ENCODE assay signal across 8 mouse cellular contexts in genomic region chr5:54154503-54155226, GRCm38 (mm10).
DNase-seq lines count a peak whose midpoint lies in the region; ATAC-seq and TF ChIP-seq lines count a peak whose summit lies in the region.

No protein-coding gene starts in this region.

- H3K27me3 ChIP-seq in liver, adult 2 months (ENCODE audit: control insufficient read depth, insufficient read depth, low read length), result no peaks in the 10 kb centered on the region
- 0 out of 2 replicates have a peak, but pooled peaks cover 4% of the 10 kb centered on the region for H3K27me3 ChIP-seq in forebrain, embryonic 12.5 days
- no peaks in the 10 kb centered on the region for H3K27me3 ChIP-seq in lung, postnatal 0 days (replicated peaks; ENCODE audit: insufficient read depth, low read length)

- no peak overlapping the region for H3K9ac ChIP-seq in liver, adult 2 months (ENCODE audit: low read depth, low read length)
- H3K9ac ChIP-seq in forebrain, embryonic 12.5 days, result no peak overlapping the region
- no peak overlapping the region for H3K9ac ChIP-seq in lung, postnatal 0 days (replicated peaks; ENCODE audit: low read depth)

- no peaks in the 10 kb centered on the region for H3K36me3 ChIP-seq in liver, adult 2 months (ENCODE audit: control insufficient read depth, insufficient read depth, low read length)
- no peaks in the 10 kb centered on the region for H3K36me3 ChIP-seq in forebrain, embryonic 12.5 days (replicated peaks)
- no peaks in the 10 kb centered on the region for H3K36me3 ChIP-seq in lung, postnatal 0 days (ENCODE audit: insufficient read depth, low read length)

- H3K4me1 ChIP-seq in liver, adult 2 months (ENCODE audit: control insufficient read depth, insufficient read depth, low read length), result no peaks in the 10 kb centered on the region
- peaks cover 31% of the 10 kb centered on the region for H3K4me1 ChIP-seq in forebrain, embryonic 12.5 days
- H3K4me1 ChIP-seq in lung, postnatal 0 days (ENCODE audit: insufficient read depth, low read depth, low read length), result peaks cover 5% of the 10 kb centered on the region

- WGBS in liver, adult 2 months, result 22% methylated on average over 13 of the region's 13 CpGs
- WGBS in forebrain, embryonic 12.5 days, result 26% methylated on average over 13 of the region's 13 CpGs
- 18% methylated on average over 13 of the region's 13 CpGs for WGBS in lung, postnatal 0 days

- H3K9me3 ChIP-seq in forebrain, embryonic 12.5 days, result no peaks in the 10 kb centered on the region
- H3K9me3 ChIP-seq in lung, postnatal 0 days (ENCODE audit: low read length), result no peaks in the 10 kb centered on the region

- no peak overlapping the region for H3K4me3 ChIP-seq in liver, adult 2 months (ENCODE audit: insufficient read depth, low read depth, low read length)
- H3K4me3 ChIP-seq in forebrain, embryonic 12.5 days (replicated peaks), result peak overlapping the region; percentile 33
- H3K4me3 ChIP-seq in lung, postnatal 0 days (ENCODE audit: low read depth, low read length), result no peak overlapping the region

- H3K27ac ChIP-seq in liver, adult 2 months (replicated peaks; ENCODE audit: insufficient read depth, low read depth, low read length), result no peak overlapping the region
- no peak overlapping the region; the same call in 1 of the 2 replicates for H3K27ac ChIP-seq in forebrain, embryonic 12.5 days
- H3K27ac ChIP-seq in lung, postnatal 0 days (ENCODE audit: low read length), result no peak overlapping the region

- peak; percentile 33; the same call in 1 of the 2 replicates for ATAC-seq in forebrain, embryonic 12.5 days (ENCODE audit: low FRiP score)
- no peak for ATAC-seq in lung, postnatal 0 days

- TF ChIP-seq POLR2A in liver, adult 2 months (IDR thresholded peaks at IDR 0.05; ENCODE audit: extremely low read depth, insufficient read depth, low read length), result no peak

- DNase-seq in liver, adult 2 months (ENCODE audit: extremely low read depth, low read depth, low spot score), result peak; percentile 16
- DNase-seq in liver, result no peak
- peak; percentile 87 for DNase-seq in brain, adult 2 months (ENCODE audit: low read depth, low spot score)
- peak; percentile 47 for DNase-seq in induced T-regulatory cell, adult 2 months (ENCODE audit: low read depth)
- peak; percentile 72 for DNase-seq in lung, postnatal 0 days (ENCODE audit: low spot score)
- peak; percentile 60 to 63 for DNase-seq in right cerebral cortex, postnatal 10 days (ENCODE audit: low spot score in 2 of 2)
- no peak for DNase-seq in gastrocnemius, postnatal 4 days (ENCODE audit: low spot score in 2 of 2)

- H3K79me2 ChIP-seq in liver, adult 2 months (ENCODE audit: control insufficient read depth, insufficient read depth, low read length), result no peaks in the 10 kb centered on the region

- TF ChIP-seq CTCF in liver, adult 2 months (IDR thresholded peaks at IDR 0.05; ENCODE audit: low read depth, low read length), result peak; percentile 49
- peak; percentile 74 for TF ChIP-seq CTCF in lung, postnatal 0 days (IDR thresholded peaks at IDR 0.05)

- TF ChIP-seq EP300 in lung, postnatal 0 days (IDR thresholded peaks at IDR 0.05), result no peak

- H3K4me2 ChIP-seq in forebrain, embryonic 12.5 days, result peak overlapping the region; percentile 48
- 0 out of 2 replicates have a peak overlapping the region, but pooled peaks have one; percentile 4 for H3K4me2 ChIP-seq in lung, postnatal 0 days (replicated peaks; ENCODE audit: low read depth, low read length)

Comparison
In these comparisons a context has a peak if more than half of its experiments do, and no peak if none do; other contexts are left out.
1. DNase-seq: peak in liver, adult 2 months (single experiment), brain, adult 2 months (single experiment), induced T-regulatory cell, adult 2 months (single experiment), lung, postnatal 0 days (single experiment) and right cerebral cortex, postnatal 10 days (2 of 2); none in liver (single experiment) and gastrocnemius, postnatal 4 days (0 of 2).